Mouse (Mus musculus) left cerebral cortex, adult 2 months (tissue): Measurements from ENCODE around the gene Snx8. TPM values are rescaled to one million over a fixed set of nuclear protein-coding genes. Genes with fewer than 3 reads are reported as not detected.

Experiments used
- DNase-seq, 2 experiments: peaks; one replicate each; pipeline ENCODE4 v3.0.0; 2021 to 2022; ENCODE audit warnings: low spot score in 2 of 2, mixed read lengths in 1 of 2; ENCODE audit errors: extremely low spot score in 1 of 2
- H3K27ac ChIP-seq: fragments of 200-600 bp; 2 replicates; pipeline ENCODE4 v1.8.1; 2022
- H3K4me3 ChIP-seq: fragments of 200-600 bp; 2 replicates; pipeline ENCODE4 v1.8.1; 2022
- CTCF ChIP-seq: fragments of 200-600 bp; IDR thresholded peaks from 2 replicates; pipeline ENCODE4 v1.8.1; 2022; ENCODE audit warnings: antibody characterized with exemption, mild to moderate bottlenecking, moderate library complexity
- intact Hi-C: fragments of 180-260 bp; cut with DNase I; formaldehyde crosslinking; loops from one replicate; pipeline ENCODE4 v1.15.1; 2025
- microRNA-seq, 2 experiments: library from miRNA; unstranded; fragments of <30 nt; microRNA quantifications; one replicate each; pipeline ENCODE4 v1.2.0; 2021
- total RNA-seq, 2 experiments: library from RNA; stranded (reverse); gene quantifications; 2 replicates each; pipeline ENCODE4 v1.2.3; 2021

Gene Snx8
- total RNA-seq, 2 experiments from 2014 or later: 10.9 to 12.7 TPM

- peak; percentile 32 for TF ChIP-seq CTCF
- intact Hi-C loops: loop anchor here (5.0 kb wide), 1 partner anchor 204 kb away; no protein-coding TSS in a partner anchor
- no peak overlapping the region for H3K4me3 ChIP-seq
- no peak overlapping the region for H3K27ac ChIP-seq
- no peak for DNase-seq
Observed at GRCm38 (mm10) chr5:140333631-140334030, 55.4 kb downstream of the Snx8 start.

- DNase-seq: no peak
- no peak for TF ChIP-seq CTCF
- Histone ChIP-seq H3K27ac (no peak overlapping the region), H3K4me3 (no peak overlapping the region)
- intact Hi-C loops: loop anchor here (5.0 kb wide), 1 partner anchor 205 kb away; no protein-coding TSS in a partner anchor
Observed at GRCm38 (mm10) chr5:140332519-140332918, 56.5 kb downstream of the Snx8 start.

GRCm38 (mm10) chr5:140331615-140332512 lies 57.2 kb downstream of the Snx8 start, which contains the start of gene Mrm2:
TSS of gene Mrm2 (minus strand) at chr5:140331898.
- Histone ChIP-seq H3K27ac (peak within 1 kb of the TSS; percentile 87), H3K4me3 (peak within 1 kb of the TSS; percentile 79)
- intact Hi-C loops: loop anchor here (5.0 kb wide), 1 partner anchor 205 kb away; no protein-coding TSS in a partner anchor
- DNase-seq: peak; percentile 72 to 80
- TF ChIP-seq CTCF: peak; percentile 86

GRCm38 (mm10) chr5:140324058-140324457 lies 65.0 kb downstream of the Snx8 start:
- intact Hi-C loops: no loop called here
- no peak for DNase-seq
- Histone ChIP-seq H3K27ac (no peak overlapping the region), H3K4me3 (no peak overlapping the region)
- TF ChIP-seq CTCF: no peak

GRCm38 (mm10) chr5:140321756-140322575 lies 67.1 kb downstream of the Snx8 start:
- TF ChIP-seq CTCF: no peak
- H3K4me3 ChIP-seq: peak overlapping the region; percentile 65
- intact Hi-C loops: no loop called here
- DNase-seq: no peak
- peak overlapping the region; percentile 45 for H3K27ac ChIP-seq

- H3K4me3 ChIP-seq: peak within 1 kb of the TSS; percentile 65
- intact Hi-C loops: no loop called here
- TF ChIP-seq CTCF: peak; percentile 16; the same call in 1 of the 2 replicates
- peak; percentile 90 for DNase-seq
- H3K27ac ChIP-seq: peak within 1 kb of the TSS; percentile 45
Observed at GRCm38 (mm10) chr5:140321042-140321755, 67.9 kb downstream of the Snx8 start, which contains the start of the genes Mad1l1 and Nudt1. TSS of gene Mad1l1 (minus strand) at chr5:140321552. TSS of gene Nudt1 (plus strand) at chr5:140321656.

GRCm38 (mm10) chr5:140316716-140317115 lies 72.3 kb downstream of the Snx8 start:
- TF ChIP-seq CTCF: no peak
- Histone ChIP-seq H3K27ac (no peak overlapping the region), H3K4me3 (no peak overlapping the region)
- DNase-seq: no peak
- intact Hi-C loops: no loop called here

- H3K4me3 ChIP-seq: no peak overlapping the region
- intact Hi-C loops: no loop called here
- no peak for TF ChIP-seq CTCF
- no peak overlapping the region for H3K27ac ChIP-seq
- no peak for DNase-seq
Observed at GRCm38 (mm10) chr5:140307602-140308001, 81.5 kb downstream of the Snx8 start.

GRCm38 (mm10) chr5:140306016-140306415 lies 83.0 kb downstream of the Snx8 start:
- TF ChIP-seq CTCF: peak; percentile 7; the same call in 1 of the 2 replicates
- DNase-seq: peak in 1 of 2 experiments; percentile 19
- intact Hi-C loops: no loop called here
- H3K4me3 ChIP-seq: no peak overlapping the region
- H3K27ac ChIP-seq: no peak overlapping the region

- no peak for TF ChIP-seq CTCF
- intact Hi-C loops: no loop called here
- DNase-seq: no peak
- H3K27ac ChIP-seq: no peak overlapping the region
- H3K4me3 ChIP-seq: no peak overlapping the region
Observed at GRCm38 (mm10) chr5:140298291-140298690, 90.8 kb downstream of the Snx8 start.

- Histone ChIP-seq H3K27ac (no peak overlapping the region), H3K4me3 (no peak overlapping the region)
- TF ChIP-seq CTCF: peak; percentile 85
- DNase-seq: peak; percentile 55 to 61
- intact Hi-C loops: loop anchor here (1.0 to 2.0 kb wide), 3 partner anchors 95 to 453 kb away; partner anchors contain the start of gene Elfn1
Observed at GRCm38 (mm10) chr5:140292152-140292551, 96.9 kb downstream of the Snx8 start.

Small RNA genes within 50 kb of the gene (microRNA-seq; reads per million reads assigned to microRNA genes)
- 0 to 1.2 reads per million in 2 experiments for gene Mir7038

Other genes with a start within 250 kb of the Snx8 start
- gene Mad1l1, start 67.7 kb downstream of the Snx8 start, total RNA-seq: 10 to 100 TPM; 14.1 to 17.6 TPM
- gene Nudt1, start 67.6 kb downstream of the Snx8 start, total RNA-seq: 1 to 10 TPM; 4.6 to 6.8 TPM
- gene Mrm2, start 57.4 kb downstream of the Snx8 start, total RNA-seq: 10 to 100 TPM in 1 of 2 experiments, 1 to 10 TPM in 1; 9.1 to 11.1 TPM
- 10 to 100 TPM; 91.5 to 92.9 TPM for gene Eif3b, start 30.1 kb upstream of the Snx8 start, total RNA-seq
- gene Gm4869, start 56.4 kb upstream of the Snx8 start, total RNA-seq: not detected
- 10 to 100 TPM; 16.2 to 17.5 TPM for gene Chst12, start 116.3 kb upstream of the Snx8 start, total RNA-seq
- not detected for gene Grifin, start 175.8 kb upstream of the Snx8 start, total RNA-seq
- gene Lfng, start 218.1 kb upstream of the Snx8 start, total RNA-seq: 10 to 100 TPM; 25.9 to 26.2 TPM